Mouse (Mus musculus) hindbrain, postnatal 0 days (tissue): Measurements from ENCODE around the gene Mobp. TPM values are rescaled to one million over a fixed set of nuclear protein-coding genes. Genes with fewer than 3 reads are reported as not detected.
A peak's percentile ranks its signal among the peaks of the same experiment; 100 is the strongest.

Source experiments
- ATAC-seq: fragments of 200-750 bp; cut with Nextera tagmentation; 2 replicates; pipeline ENCODE4 v1.8.0; 2017; ENCODE audit warnings: mild to moderate bottlenecking, moderate TSS enrichment, moderate library complexity
- DNase-seq: peaks from one replicate; pipeline ENCODE4 v3.0.0-alpha.2; 2015; ENCODE audit warnings: low spot score
- H3K27ac ChIP-seq: fragments of 300-500 bp; sonication (generic); 2 replicates; pipeline ENCODE4 v1.5.1; 2014; ENCODE audit warnings: mild to moderate bottlenecking
- H3K27me3 ChIP-seq: fragments of 300-500 bp; sonication (generic); 2 replicates; pipeline ENCODE4 v1.6.1; 2014; ENCODE audit warnings: low read length, mixed read lengths; ENCODE audit not compliant: insufficient read depth
- H3K36me3 ChIP-seq: fragments of 300-500 bp; sonication (generic); 2 replicates; pipeline ENCODE4 v1.6.1; 2014; ENCODE audit warnings: low read length, mixed read lengths; ENCODE audit not compliant: insufficient read depth
- H3K4me1 ChIP-seq: fragments of 300-500 bp; sonication (generic); 2 replicates; pipeline ENCODE4 v1.6.1; 2014; ENCODE audit warnings: antibody characterized with exemption, low read length, mixed read lengths; ENCODE audit not compliant: insufficient read depth
- H3K4me2 ChIP-seq: fragments of 300-500 bp; sonication (generic); 2 replicates; pipeline ENCODE4 v1.6.1; 2014; ENCODE audit warnings: low read depth, mild to moderate bottlenecking, low read length, moderate library complexity, mixed read lengths
- H3K4me3 ChIP-seq: fragments of 300-500 bp; sonication (generic); 2 replicates; pipeline ENCODE4 v1.5.1; 2014; ENCODE audit warnings: low read length
- H3K9ac ChIP-seq: fragments of 300-500 bp; sonication (generic); replicated peaks from 2 replicates; pipeline ENCODE4 v1.6.1; 2014; ENCODE audit warnings: mild to moderate bottlenecking, low read length, moderate library complexity, mixed read lengths
- H3K9me3 ChIP-seq: fragments of 300-500 bp; sonication (generic); 2 replicates; pipeline ENCODE4 v1.6.1; 2016; ENCODE audit warnings: low read length, mixed read lengths
- CTCF ChIP-seq: IDR thresholded peaks from 2 replicates; pipeline ENCODE4 v1.5.1; 2016; ENCODE audit warnings: antibody characterized with exemption, control low read depth, low read depth
- WGBS: fragments of 180-500 bp; shearing (Covaris S2); extraction: QIAGEN DNeasy Blood & Tissue Kit; methylation state at CpG from one replicate; pipeline ENCODE4 v1.1.7; 2014; 5-methylcytosine and 5-hydroxymethylcytosine counted together
- polyA plus RNA-seq: library from polyadenylated mRNA; unstranded; fragments of >200 nt; fragmentation: Nextera tagmentation; extraction: Ambion mirVana; gene quantifications from 2 replicates; pipeline ENCODE4 v1.2.1, GENCODE M21; 2015
- total RNA-seq: library from RNA; depleted of rRNA; stranded (reverse); fragments of >200 nt; gene quantifications from 2 replicates; pipeline ENCODE4 v1.2.3, GENCODE M21; 2014

The Mobp gene
- total and polyA plus RNA-seq, 2 experiments from 2014 or later, result 6.8 to 13.4 TPM

GRCm38 (mm10) chr9:120190891-120191290 lies 41.4 kb downstream of the Mobp start:
- Histone ChIP-seq H3K4me2 (peak overlapping the region; percentile 59), H3K9ac (peak overlapping the region; percentile 51), H3K9me3 (no peaks in the 10 kb centered on the region), H3K36me3 (no peaks in the 10 kb centered on the region), H3K4me3 (peak overlapping the region; percentile 29), H3K4me1 (no peaks in the 10 kb centered on the region), H3K27me3 (no peaks in the 10 kb centered on the region), H3K27ac (peak overlapping the region; percentile 83)
- no peak for TF ChIP-seq CTCF
- WGBS, result 23% methylated on average over 13 of the region's 13 CpGs
- ATAC-seq, result peak; percentile 84
- DNase-seq, result peak; percentile 47

GRCm38 (mm10) chr9:120191362-120192098 lies 42.0 kb downstream of the Mobp start:
- Histone ChIP-seq H3K36me3 (no peaks in the 10 kb centered on the region), H3K27me3 (no peaks in the 10 kb centered on the region), H3K9ac (peak overlapping the region; percentile 51; the same call in 1 of the 2 replicates), H3K4me3 (peak overlapping the region; percentile 29), H3K4me2 (peak overlapping the region; percentile 59), H3K27ac (peak overlapping the region; percentile 83), H3K9me3 (no peaks in the 10 kb centered on the region), H3K4me1 (no peaks in the 10 kb centered on the region)
- 25% methylated on average over 21 of the region's 21 CpGs for WGBS
- ATAC-seq (peak; percentile 96), DNase-seq (peak; percentile 96)
- TF ChIP-seq CTCF, result peak; percentile 90

GRCm38 (mm10) chr9:120192742-120193141 lies 43.2 kb downstream of the Mobp start:
- H3K9me3 ChIP-seq, result no peaks in the 10 kb centered on the region
- H3K9ac ChIP-seq, result no peak overlapping the region
- H3K4me2 ChIP-seq, result no peak overlapping the region
- H3K4me1 ChIP-seq, result no peaks in the 10 kb centered on the region
- ATAC-seq (no peak), DNase-seq (no peak)
- no peak for TF ChIP-seq CTCF
- no peak overlapping the region for H3K27ac ChIP-seq
- H3K27me3 ChIP-seq, result no peaks in the 10 kb centered on the region
- WGBS, result 68% methylated on average over 7 of the region's 7 CpGs
- no peak overlapping the region for H3K4me3 ChIP-seq
- H3K36me3 ChIP-seq, result no peaks in the 10 kb centered on the region

- Histone ChIP-seq H3K27me3 (no peaks in the 10 kb centered on the region), H3K9me3 (no peaks in the 10 kb centered on the region), H3K4me3 (no peak overlapping the region), H3K9ac (no peak overlapping the region), H3K4me2 (no peak overlapping the region), H3K27ac (no peak overlapping the region), H3K4me1 (no peaks in the 10 kb centered on the region), H3K36me3 (no peaks in the 10 kb centered on the region)
- no peak for DNase-seq
- no peak for TF ChIP-seq CTCF
- ATAC-seq, result no peak
- 67% methylated on average over 4 of the region's 4 CpGs for WGBS
These were observed 51.4 kb downstream of the Mobp start for GRCm38 (mm10) chr9:120200873-120201272.

GRCm38 (mm10) chr9:120201743-120202142 lies 52.2 kb downstream of the Mobp start:
- ATAC-seq (no peak), DNase-seq (no peak)
- Histone ChIP-seq H3K36me3 (no peaks in the 10 kb centered on the region), H3K27me3 (no peaks in the 10 kb centered on the region), H3K9me3 (no peaks in the 10 kb centered on the region), H3K27ac (no peak overlapping the region), H3K4me2 (no peak overlapping the region), H3K4me1 (no peaks in the 10 kb centered on the region), H3K4me3 (no peak overlapping the region), H3K9ac (no peak overlapping the region)
- TF ChIP-seq CTCF, result no peak
- 71% methylated on average over 7 of the region's 7 CpGs for WGBS

- peak; percentile 72 for TF ChIP-seq CTCF
- 26% methylated on average over 12 of the region's 12 CpGs for WGBS
- H3K4me3 ChIP-seq, result no peak overlapping the region
- H3K27ac ChIP-seq, result no peak overlapping the region
- DNase-seq, result peak; percentile 40
- no peaks in the 10 kb centered on the region for H3K36me3 ChIP-seq
- H3K9ac ChIP-seq, result no peak overlapping the region
- ATAC-seq, result no peak
- H3K4me1 ChIP-seq, result no peaks in the 10 kb centered on the region
- H3K27me3 ChIP-seq, result no peaks in the 10 kb centered on the region
- no peaks in the 10 kb centered on the region for H3K9me3 ChIP-seq
- H3K4me2 ChIP-seq, result no peak overlapping the region
These were observed 53.2 kb downstream of the Mobp start for GRCm38 (mm10) chr9:120202683-120203082.

- TF ChIP-seq CTCF, result no peak
- Histone ChIP-seq H3K9me3 (no peaks in the 10 kb centered on the region), H3K9ac (no peak overlapping the region), H3K4me3 (no peak overlapping the region), H3K4me1 (no peaks in the 10 kb centered on the region), H3K27ac (no peak overlapping the region), H3K27me3 (no peaks in the 10 kb centered on the region), H3K36me3 (no peaks in the 10 kb centered on the region), H3K4me2 (no peak overlapping the region)
- WGBS, result 84% methylated on average over 10 of the region's 10 CpGs
- ATAC-seq, result no peak
- DNase-seq, result no peak
These were observed 54.4 kb downstream of the Mobp start for GRCm38 (mm10) chr9:120203936-120204335.
